In genomic region chr12:113015956-113016355, GRCm38 (mm10) we compare ENCODE assay signal across 9 mouse cellular contexts. TPM values are rescaled to one million over a fixed set of nuclear protein-coding genes. Genes with fewer than 3 reads are reported as not detected.
A peak's percentile ranks its signal among the peaks of the same experiment; 100 is the strongest.
DNase-seq lines count a peak whose midpoint lies in the region; ATAC-seq and TF ChIP-seq lines count a peak whose summit lies in the region.
"Had no signal": no experiment of that assay in that cellular context is flagged by ENCODE, and none has a peak within 500 bp of the region (broad histone marks: within the 10 kb centered on the region; RNA-seq: fewer than 3 reads in every experiment).

No protein-coding gene starts in this region.

- DNase-seq in layer of hippocampus, adult 2 months (ENCODE audit: low spot score in 2 of 2): no peak
- DNase-seq in layer of hippocampus, adult 11-12 months (ENCODE audit: low spot score): no peak
- no peak for DNase-seq in layer of hippocampus, postnatal 36 days
- no peak for DNase-seq in layer of hippocampus, adult 18-20 months (ENCODE audit: low spot score in 2 of 2)

- WGBS in forebrain, embryonic 12.5 days: 75% methylated on average over 4 of the region's 4 CpGs
- 73% methylated on average over 4 of the region's 4 CpGs for WGBS in limb, embryonic 12.5 days
- WGBS in neural tube, embryonic 12.5 days: 80% methylated on average over 4 of the region's 4 CpGs

- H3K36me3 ChIP-seq in forebrain, embryonic 12.5 days (replicated peaks): peaks cover 6% of the 10 kb centered on the region
- peaks cover 8% of the 10 kb centered on the region; the same call in 1 of the 2 replicates for H3K36me3 ChIP-seq in limb, embryonic 12.5 days
- peaks cover 3% of the 10 kb centered on the region for H3K36me3 ChIP-seq in neural tube, embryonic 12.5 days

- TF ChIP-seq CTCF in layer of hippocampus, adult 2 months (conservative IDR thresholded peaks at IDR 0.05): no peak

- H3K4me2 ChIP-seq in forebrain, embryonic 12.5 days: peak overlapping the region; percentile 87
- peak overlapping the region; percentile 93 for H3K4me2 ChIP-seq in limb, embryonic 12.5 days
- peak overlapping the region; percentile 91 for H3K4me2 ChIP-seq in neural tube, embryonic 12.5 days (replicated peaks)

- no peak for ATAC-seq in forebrain, embryonic 12.5 days (ENCODE audit: low FRiP score)
- ATAC-seq in limb, embryonic 12.5 days (ENCODE audit: insufficient number of reproducible peaks, insufficient read depth, low FRiP score, low TSS enrichment, low read depth): no peak
- no peak for ATAC-seq in neural tube, embryonic 12.5 days (ENCODE audit: low FRiP score, low read depth)
- no peak for ATAC-seq in inflammation-experienced regulatory T-cells, adult 6 months

- peak overlapping the region; percentile 82; the same call in 1 of the 2 replicates for H3K4me3 ChIP-seq in layer of hippocampus, adult 2 months
- H3K4me3 ChIP-seq in forebrain, embryonic 12.5 days (replicated peaks): peak overlapping the region; percentile 98
- H3K4me3 ChIP-seq in limb, embryonic 12.5 days (replicated peaks): 0 out of 2 replicates have a peak overlapping the region, but pooled peaks have one; percentile 88
- H3K4me3 ChIP-seq in neural tube, embryonic 12.5 days: no peak overlapping the region; the same call in 1 of the 2 replicates

- H3K9ac ChIP-seq in forebrain, embryonic 12.5 days: peak overlapping the region; percentile 91
- H3K9ac ChIP-seq in limb, embryonic 12.5 days (replicated peaks): no peak overlapping the region
- no peak overlapping the region for H3K9ac ChIP-seq in neural tube, embryonic 12.5 days

- H3K4me1 ChIP-seq in forebrain, embryonic 12.5 days: peaks cover 41% of the 10 kb centered on the region
- H3K4me1 ChIP-seq in limb, embryonic 12.5 days (replicated peaks): peaks cover 37% of the 10 kb centered on the region
- peaks cover 34% of the 10 kb centered on the region for H3K4me1 ChIP-seq in neural tube, embryonic 12.5 days

- H3K9me3 ChIP-seq in forebrain, embryonic 12.5 days: no peaks in the 10 kb centered on the region
- H3K9me3 ChIP-seq in limb, embryonic 12.5 days: no peaks in the 10 kb centered on the region
- no peaks in the 10 kb centered on the region for H3K9me3 ChIP-seq in neural tube, embryonic 12.5 days

- H3K27me3 ChIP-seq in forebrain, embryonic 12.5 days: no peaks in the 10 kb centered on the region
- no peaks in the 10 kb centered on the region for H3K27me3 ChIP-seq in limb, embryonic 12.5 days
- H3K27me3 ChIP-seq in neural tube, embryonic 12.5 days (replicated peaks): no peaks in the 10 kb centered on the region

- peak overlapping the region; percentile 93; the same call in 1 of the 2 replicates for H3K27ac ChIP-seq in layer of hippocampus, adult 2 months
- no peak overlapping the region for H3K27ac ChIP-seq in forebrain, embryonic 12.5 days
- no peak overlapping the region for H3K27ac ChIP-seq in limb, embryonic 12.5 days
- H3K27ac ChIP-seq in neural tube, embryonic 12.5 days: no peak overlapping the region

RNA-seq across cellular contexts. Expression of gene Pacs2, which starts 1.6 kb away (rescaled TPM):
- total RNA-seq in layer of hippocampus, adult 2 months (2021): 10 to 100 TPM; 79.6 to 81.8 TPM
- 26.3 and 27.6 TPM in 2 replicates for polyA plus RNA-seq in forebrain, embryonic 12.5 days (2016; fragmentation: Nextera tagmentation; extraction: Ambion mirVana)
- polyA plus RNA-seq in limb, embryonic 12.5 days (2016; fragmentation: Nextera tagmentation; extraction: Ambion mirVana): 15.8 and 17.9 TPM in 2 replicates
- 30.5 and 30.8 TPM in 2 replicates for polyA plus RNA-seq in neural tube, embryonic 12.5 days (2016; fragmentation: Nextera tagmentation; extraction: Ambion mirVana)
- 10 to 100 TPM; 87.3 to 88.1 TPM for total RNA-seq in layer of hippocampus, postnatal 36 days (2021)
- 1 to 10 TPM; 5.0 to 8.6 (median 6.8) TPM for polyA plus RNA-seq in inflammation-experienced regulatory T-cells, adult 6 months (2017; shearing (Covaris generic))
- 10 to 100 TPM; 88.3 to 90.3 TPM for total RNA-seq in layer of hippocampus, adult 18-20 months (2021)

RNA-seq across cellular contexts. Expression of gene Brf1, which starts 15.5 kb away (rescaled TPM):
- total RNA-seq in layer of hippocampus, adult 2 months (2021): 10 to 100 TPM; 55.6 to 57.4 TPM
- 70.2 and 74.2 TPM in 2 replicates for polyA plus RNA-seq in forebrain, embryonic 12.5 days (2016; fragmentation: Nextera tagmentation; extraction: Ambion mirVana)
- 76.0 and 83.0 TPM in 2 replicates for polyA plus RNA-seq in limb, embryonic 12.5 days (2016; fragmentation: Nextera tagmentation; extraction: Ambion mirVana)
- 68.1 and 70.1 TPM in 2 replicates for polyA plus RNA-seq in neural tube, embryonic 12.5 days (2016; fragmentation: Nextera tagmentation; extraction: Ambion mirVana)
- total RNA-seq in layer of hippocampus, postnatal 36 days (2021): 10 to 100 TPM; 54.8 to 57.8 TPM
- polyA plus RNA-seq in inflammation-experienced regulatory T-cells, adult 6 months (2017; shearing (Covaris generic)): 10 to 100 TPM; 20.2 to 32.0 (median 30.5) TPM
- 10 to 100 TPM; 48.3 to 55.2 TPM for total RNA-seq in layer of hippocampus, adult 18-20 months (2021)

RNA-seq across cellular contexts. Expression of gene Btbd6, which starts 39.7 kb away (rescaled TPM):
- 10 to 100 TPM; 55.8 to 55.9 TPM for total RNA-seq in layer of hippocampus, adult 2 months (2021)
- 28.2 and 29.2 TPM in 2 replicates for polyA plus RNA-seq in forebrain, embryonic 12.5 days (2016; fragmentation: Nextera tagmentation; extraction: Ambion mirVana)
- polyA plus RNA-seq in limb, embryonic 12.5 days (2016; fragmentation: Nextera tagmentation; extraction: Ambion mirVana): 25.7 and 29.1 TPM in 2 replicates
- 32.0 and 33.8 TPM in 2 replicates for polyA plus RNA-seq in neural tube, embryonic 12.5 days (2016; fragmentation: Nextera tagmentation; extraction: Ambion mirVana)
- total RNA-seq in layer of hippocampus, postnatal 36 days (2021): 10 to 100 TPM; 55.4 to 56.3 TPM
- 1 to 10 TPM; 7.2 to 8.8 (median 7.3) TPM for polyA plus RNA-seq in inflammation-experienced regulatory T-cells, adult 6 months (2017; shearing (Covaris generic))
- total RNA-seq in layer of hippocampus, adult 18-20 months (2021): 10 to 100 TPM; 56.3 to 62.2 TPM

RNA-seq across cellular contexts. Expression of gene Tex22, which starts 58.3 kb away (rescaled TPM):
- total RNA-seq in layer of hippocampus, adult 2 months (2021): 1 to 10 TPM in 1 of 2 experiments, under 1 TPM in 1; 0.81 to 2.1 TPM
- 0.26 TPM in 1 of 2 replicates, not detected in the other for polyA plus RNA-seq in forebrain, embryonic 12.5 days (2016; fragmentation: Nextera tagmentation; extraction: Ambion mirVana)
- not detected in 2 replicates for polyA plus RNA-seq in limb, embryonic 12.5 days (2016; fragmentation: Nextera tagmentation; extraction: Ambion mirVana)
- 0.24 TPM in 1 of 2 replicates, not detected in the other for polyA plus RNA-seq in neural tube, embryonic 12.5 days (2016; fragmentation: Nextera tagmentation; extraction: Ambion mirVana)
- total RNA-seq in layer of hippocampus, postnatal 36 days (2021): under 1 TPM; 0.27 to 0.46 TPM
- under 1 TPM in 1 of 3 experiments, not detected in 2; 0.30 TPM for polyA plus RNA-seq in inflammation-experienced regulatory T-cells, adult 6 months (2017; shearing (Covaris generic))
- under 1 TPM; 0.32 to 0.91 TPM for total RNA-seq in layer of hippocampus, adult 18-20 months (2021)
- polyA plus RNA-seq: small intestine, adult 2 months had no signal
